Mouse (Mus musculus) lung, adult 2 months (tissue): Measurements from ENCODE around the gene Dus2.

Source experiments
- CTCF ChIP-seq: fragments of 200-500 bp; IDR thresholded peaks from 2 replicates; pipeline ENCODE4 v1.5.1; 2011; ENCODE audit warnings: mild to moderate bottlenecking, low read length, control low read depth; ENCODE audit not compliant: insufficient read depth
- POLR2A ChIP-seq: fragments of 200-500 bp; IDR thresholded peaks from 2 replicates; pipeline ENCODE4 v1.6.1; 2011; ENCODE audit warnings: low read depth, mild to moderate bottlenecking, control low read depth, low read length, borderline replicate concordance; ENCODE audit errors: extremely low read depth

DNA sequence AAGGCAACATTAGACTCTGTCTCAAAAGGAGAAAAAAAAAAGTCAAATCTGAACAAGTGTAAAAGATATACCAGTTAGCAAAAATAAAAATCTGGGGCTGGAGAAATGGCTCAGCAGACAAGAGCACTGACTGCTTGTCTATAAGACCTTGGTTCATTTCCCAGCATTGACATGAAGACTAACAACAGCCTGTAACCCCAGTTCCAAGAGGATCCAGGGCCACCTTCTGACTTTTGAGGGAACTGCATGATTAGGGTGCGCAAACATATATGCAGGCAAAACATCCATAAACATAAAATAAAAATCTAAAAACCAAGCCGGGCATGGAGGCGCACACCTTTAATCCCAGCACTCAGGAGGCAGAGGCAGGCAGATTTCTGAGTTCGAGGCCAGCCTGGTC lies 15.3 kb downstream of the Dus2 start:
- TF ChIP-seq CTCF (no peak), POLR2A (no peak)
